In the genomic region with DNA sequence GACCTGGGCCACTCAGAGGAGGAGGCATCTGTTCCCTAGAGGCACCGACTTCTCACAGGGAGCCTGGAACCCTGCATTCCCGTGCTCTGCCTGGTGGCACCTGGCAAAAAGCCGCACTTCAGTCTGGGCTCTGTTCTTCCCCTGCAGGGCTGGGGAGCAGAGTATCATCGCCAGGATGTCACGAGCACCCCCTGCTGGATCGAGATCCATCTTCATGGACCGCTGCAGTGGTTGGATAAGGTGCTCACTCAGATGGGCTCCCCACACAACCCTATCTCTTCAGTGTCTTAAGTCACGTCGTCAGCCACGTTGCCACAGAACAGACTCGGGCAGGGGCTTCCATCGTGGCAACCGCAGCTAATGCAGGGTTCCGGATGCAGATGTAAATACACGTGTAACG, we compare ENCODE assay signal across 8 mouse cellular contexts. TPM values are rescaled to one million over a fixed set of nuclear protein-coding genes. Genes with fewer than 3 reads are reported as not detected.
DNase-seq lines count a peak whose midpoint lies in the region; ATAC-seq and TF ChIP-seq lines count a peak whose summit lies in the region.

No protein-coding gene starts in this region.

- 0 out of 2 replicates have a peak, but pooled peaks cover 10% of the 10 kb centered on the region for H3K27me3 ChIP-seq in embryonic facial prominence, embryonic 10.5 days (replicated peaks; ENCODE audit: low read depth, poor library complexity, severe bottlenecking)
- H3K27me3 ChIP-seq in heart, postnatal 0 days (ENCODE audit: control insufficient read depth, insufficient read depth, low read length) = no peaks in the 10 kb centered on the region
- no peaks in the 10 kb centered on the region for H3K27me3 ChIP-seq in neural tube, embryonic 14.5 days (ENCODE audit: control insufficient read depth, insufficient read depth, low read length)

- peaks cover 9% of the 10 kb centered on the region; the same call in 1 of the 2 replicates for H3K9me3 ChIP-seq in embryonic facial prominence, embryonic 10.5 days
- H3K9me3 ChIP-seq in heart, postnatal 0 days (replicated peaks; ENCODE audit: control insufficient read depth, low read length) = peaks cover 6% of the 10 kb centered on the region; the same call in 1 of the 2 replicates
- no peaks in the 10 kb centered on the region for H3K9me3 ChIP-seq in neural tube, embryonic 14.5 days (ENCODE audit: control insufficient read depth, low read length)

- peak; percentile 81 for TF ChIP-seq CTCF in heart, postnatal 0 days (IDR thresholded peaks at IDR 0.05; ENCODE audit: low read depth)

- no peak overlapping the region for H3K4me2 ChIP-seq in heart, postnatal 0 days (ENCODE audit: low read depth, low read length)
- no peak overlapping the region for H3K4me2 ChIP-seq in neural tube, embryonic 14.5 days (ENCODE audit: low read depth, low read length)

- peak; percentile 79 for ATAC-seq in heart, postnatal 0 days (ENCODE audit: insufficient read depth, low read depth)
- peak; percentile 84; the same call in 1 of the 2 replicates for ATAC-seq in neural tube, embryonic 14.5 days (ENCODE audit: low read depth)

- no peak overlapping the region for H3K4me3 ChIP-seq in embryonic facial prominence, embryonic 10.5 days
- no peak overlapping the region for H3K4me3 ChIP-seq in heart, postnatal 0 days (ENCODE audit: low read depth, low read length)
- no peak overlapping the region for H3K4me3 ChIP-seq in neural tube, embryonic 14.5 days (ENCODE audit: low read depth, low read length)

- TF ChIP-seq EP300 in heart, postnatal 0 days (IDR thresholded peaks at IDR 0.05; ENCODE audit: low read depth) = no peak

- DNase-seq in CD4-positive, CD25-positive, alpha-beta regulatory T cell, adult 2 months (ENCODE audit: low read depth, low spot score) = peak; percentile 67
- DNase-seq in T-cell, adult 2 months (ENCODE audit: low spot score) = peak; percentile 19
- peak; percentile 50 for DNase-seq in embryonic facial prominence, embryonic 10.5 days (ENCODE audit: low spot score)
- peak; percentile 35 for DNase-seq in heart, postnatal 0 days (ENCODE audit: low spot score)
- DNase-seq in kidney, postnatal 25 days = peak; percentile 66 to 72
- peak; percentile 47 for DNase-seq in lung, adult 18-20 months
- DNase-seq in thymus, postnatal 36 days = peak; percentile 46 to 49

- WGBS in embryonic facial prominence, embryonic 10.5 days = 35% methylated on average over 16 of the region's 16 CpGs
- 26% methylated on average over 16 of the region's 16 CpGs for WGBS in heart, postnatal 0 days
- 47% methylated on average over 16 of the region's 16 CpGs for WGBS in neural tube, embryonic 14.5 days

- H3K27ac ChIP-seq in embryonic facial prominence, embryonic 10.5 days (replicated peaks) = no peak overlapping the region
- no peak overlapping the region for H3K27ac ChIP-seq in heart, postnatal 0 days (ENCODE audit: low read depth)
- H3K27ac ChIP-seq in neural tube, embryonic 14.5 days (ENCODE audit: low read depth, low read length) = no peak overlapping the region

- H3K36me3 ChIP-seq in embryonic facial prominence, embryonic 10.5 days (replicated peaks) = peaks cover 8% of the 10 kb centered on the region
- H3K36me3 ChIP-seq in heart, postnatal 0 days (replicated peaks; ENCODE audit: control insufficient read depth, insufficient read depth, low read length) = 0 out of 2 replicates have a peak, but pooled peaks cover 4% of the 10 kb centered on the region
- no peaks in the 10 kb centered on the region for H3K36me3 ChIP-seq in neural tube, embryonic 14.5 days (ENCODE audit: control insufficient read depth, insufficient read depth, low read length)

- H3K4me1 ChIP-seq in embryonic facial prominence, embryonic 10.5 days = peaks cover 3% of the 10 kb centered on the region; the same call in 1 of the 2 replicates
- H3K4me1 ChIP-seq in heart, postnatal 0 days (ENCODE audit: control insufficient read depth, insufficient read depth) = no peaks in the 10 kb centered on the region
- no peaks in the 10 kb centered on the region for H3K4me1 ChIP-seq in neural tube, embryonic 14.5 days (ENCODE audit: control insufficient read depth, insufficient read depth, low read length)

- no peak overlapping the region for H3K9ac ChIP-seq in heart, postnatal 0 days (replicated peaks; ENCODE audit: low read depth, low read length)
- no peak overlapping the region for H3K9ac ChIP-seq in neural tube, embryonic 14.5 days (replicated peaks; ENCODE audit: low read depth, low read length)

RNA-seq across cellular contexts. Expression of gene Rfxap, which starts 10.4 kb away (rescaled TPM):
- polyA plus RNA-seq in embryonic facial prominence, embryonic 10.5 days (2016; fragmentation: Nextera tagmentation; extraction: Ambion mirVana) = 31.3 and 33.1 TPM in 2 replicates
- 10.4 and 14.5 TPM in 2 replicates for total RNA-seq in heart, postnatal 0 days (2014; rRNA removed; ENCODE audit: low replicate concordance)
- 21.2 and 22.1 TPM in 2 replicates for polyA plus RNA-seq in heart, postnatal 0 days (2015; fragmentation: Nextera tagmentation; extraction: Ambion mirVana)
- 46.8 and 62.8 TPM in 2 replicates for polyA plus RNA-seq in neural tube, embryonic 14.5 days (2014; fragmentation: Nextera tagmentation; extraction: Ambion mirVana)

RNA-seq across cellular contexts. Expression of gene Smad9, which starts 41.8 kb away (rescaled TPM):
- 0.42 and 0.73 TPM in 2 replicates for polyA plus RNA-seq in embryonic facial prominence, embryonic 10.5 days (2016; fragmentation: Nextera tagmentation; extraction: Ambion mirVana)
- 0.69 and 1.0 TPM in 2 replicates for total RNA-seq in heart, postnatal 0 days (2014; rRNA removed; ENCODE audit: low replicate concordance)
- polyA plus RNA-seq in heart, postnatal 0 days (2015; fragmentation: Nextera tagmentation; extraction: Ambion mirVana) = 0.27 and 0.30 TPM in 2 replicates
- 0.98 and 1.2 TPM in 2 replicates for polyA plus RNA-seq in neural tube, embryonic 14.5 days (2014; fragmentation: Nextera tagmentation; extraction: Ambion mirVana)

Comparison
In these comparisons a context has a peak if more than half of its experiments do, and no peak if none do; other contexts are left out.
1. DNase-seq: peak in every context shown above with its lines; median percentile 69 in kidney, postnatal 25 days; 67 in CD4-positive, CD25-positive, alpha-beta regulatory T cell, adult 2 months; 50 in embryonic facial prominence, embryonic 10.5 days; 48 in thymus, postnatal 36 days; 47 in lung, adult 18-20 months; 35 in heart, postnatal 0 days; 19 in T-cell, adult 2 months.